Mouse (Mus musculus): ENCODE results near the gene Plekhs1. TPM values are rescaled to one million over a fixed set of nuclear protein-coding genes. Genes with fewer than 3 reads are reported as not detected.

The Plekhs1 gene
- polyA plus RNA-seq, 1 experiment from 2014 or later, result 0.29 TPM

DNA sequence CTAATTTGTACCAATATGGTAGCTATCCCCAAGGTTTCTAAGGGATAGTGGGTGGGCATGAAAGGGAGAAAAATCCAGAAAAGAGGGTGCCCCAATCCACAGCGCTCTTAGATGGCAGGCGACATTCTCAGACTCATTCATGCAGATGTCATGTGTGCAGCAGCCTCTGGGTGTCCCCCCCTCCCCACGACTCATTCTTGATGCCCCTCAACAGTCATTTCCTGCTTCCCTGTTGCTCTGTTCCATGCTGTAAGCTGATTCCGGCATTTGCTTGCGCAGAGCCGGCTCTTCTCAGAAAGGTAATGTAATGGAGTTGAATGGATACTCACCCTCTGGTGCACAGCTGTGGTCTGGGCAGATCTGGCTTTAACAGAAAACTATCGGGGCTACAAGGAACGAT is 31.1 kb upstream of the Plekhs1 start:
- H3K27ac ChIP-seq (ENCODE audit: low read depth, low read length), result no peak overlapping the region
- H3K4me1 ChIP-seq (ENCODE audit: control insufficient read depth, insufficient read depth, low read length), result no peaks in the 10 kb centered on the region
- 77% methylated on average over 8 of the region's 8 CpGs for WGBS
- no peak for ATAC-seq (ENCODE audit: low read depth)
- H3K4me3 ChIP-seq (ENCODE audit: low read depth, low read length), result no peak overlapping the region
- no peaks in the 10 kb centered on the region for H3K27me3 ChIP-seq (ENCODE audit: control insufficient read depth, insufficient read depth, low read length)
- no peak overlapping the region for H3K9ac ChIP-seq (replicated peaks; ENCODE audit: low read depth, low read length)
- no peak overlapping the region for H3K4me2 ChIP-seq (ENCODE audit: low read depth, low read length)
- no peaks in the 10 kb centered on the region for H3K36me3 ChIP-seq (ENCODE audit: control insufficient read depth, insufficient read depth, low read length)
- H3K9me3 ChIP-seq (ENCODE audit: control insufficient read depth, low read length), result no peaks in the 10 kb centered on the region

DNA sequence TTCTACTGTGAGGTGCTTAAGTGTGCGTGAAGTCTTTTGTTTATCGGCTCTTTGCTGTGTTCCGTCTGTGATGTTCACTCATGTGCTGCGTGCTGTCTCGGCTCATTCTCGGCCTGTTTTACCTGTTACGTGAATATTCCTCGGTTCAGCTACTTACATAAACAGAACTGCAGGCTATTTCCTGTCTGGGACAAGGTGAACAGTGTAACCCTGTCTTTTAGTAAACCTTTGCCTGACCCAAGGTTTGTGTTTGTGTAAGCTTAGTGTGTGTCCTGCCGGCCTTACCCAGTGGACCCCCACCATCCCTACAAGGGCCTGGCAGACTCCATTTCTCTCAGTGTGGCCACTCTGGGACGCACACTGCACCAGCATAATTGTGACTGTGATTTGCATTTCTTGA is 28.7 kb upstream of the Plekhs1 start:
- WGBS, result 79% methylated on average over 10 of the region's 10 CpGs
- H3K4me1 ChIP-seq (ENCODE audit: control insufficient read depth, insufficient read depth, low read length), result no peaks in the 10 kb centered on the region
- no peaks in the 10 kb centered on the region for H3K36me3 ChIP-seq (ENCODE audit: control insufficient read depth, insufficient read depth, low read length)
- no peaks in the 10 kb centered on the region for H3K9me3 ChIP-seq (ENCODE audit: control insufficient read depth, low read length)
- H3K27ac ChIP-seq (ENCODE audit: low read depth, low read length), result no peak overlapping the region
- no peak overlapping the region for H3K9ac ChIP-seq (replicated peaks; ENCODE audit: low read depth, low read length)
- ATAC-seq (ENCODE audit: low read depth), result no peak
- H3K4me2 ChIP-seq (ENCODE audit: low read depth, low read length), result no peak overlapping the region
- H3K27me3 ChIP-seq (ENCODE audit: control insufficient read depth, insufficient read depth, low read length), result no peaks in the 10 kb centered on the region
- H3K4me3 ChIP-seq (ENCODE audit: low read depth, low read length), result no peak overlapping the region

DNA sequence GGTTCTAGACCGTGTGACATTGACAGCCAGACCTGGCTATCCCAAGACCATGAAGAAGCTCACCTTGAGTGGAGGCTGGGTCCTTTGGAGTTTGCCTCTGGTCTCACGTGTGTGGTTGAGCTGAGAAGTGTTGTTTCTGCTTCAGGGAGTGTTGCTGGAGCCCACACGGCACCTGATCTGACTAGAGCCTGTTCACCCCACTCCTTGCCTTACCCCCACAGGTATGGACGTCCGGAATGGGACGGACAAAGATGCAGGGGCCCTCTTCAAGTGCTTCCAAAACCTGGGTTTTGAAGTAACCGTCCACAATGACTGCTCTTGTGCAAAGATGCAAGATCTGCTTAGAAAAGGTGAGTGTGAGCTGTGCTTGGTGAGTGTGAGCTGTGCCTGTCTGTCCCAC is 27.9 kb upstream of the Plekhs1 start:
- H3K36me3 ChIP-seq (ENCODE audit: control insufficient read depth, insufficient read depth, low read length), result no peaks in the 10 kb centered on the region
- H3K4me3 ChIP-seq (ENCODE audit: low read depth, low read length), result no peak overlapping the region
- no peak overlapping the region for H3K27ac ChIP-seq (ENCODE audit: low read depth, low read length)
- no peaks in the 10 kb centered on the region for H3K27me3 ChIP-seq (ENCODE audit: control insufficient read depth, insufficient read depth, low read length)
- H3K9ac ChIP-seq (replicated peaks; ENCODE audit: low read depth, low read length), result no peak overlapping the region
- H3K4me1 ChIP-seq (ENCODE audit: control insufficient read depth, insufficient read depth, low read length), result no peaks in the 10 kb centered on the region
- H3K9me3 ChIP-seq (ENCODE audit: control insufficient read depth, low read length), result no peaks in the 10 kb centered on the region
- 95% methylated on average over 7 of the region's 7 CpGs for WGBS
- H3K4me2 ChIP-seq (ENCODE audit: low read depth, low read length), result no peak overlapping the region
- ATAC-seq (ENCODE audit: low read depth), result no peak

DNA sequence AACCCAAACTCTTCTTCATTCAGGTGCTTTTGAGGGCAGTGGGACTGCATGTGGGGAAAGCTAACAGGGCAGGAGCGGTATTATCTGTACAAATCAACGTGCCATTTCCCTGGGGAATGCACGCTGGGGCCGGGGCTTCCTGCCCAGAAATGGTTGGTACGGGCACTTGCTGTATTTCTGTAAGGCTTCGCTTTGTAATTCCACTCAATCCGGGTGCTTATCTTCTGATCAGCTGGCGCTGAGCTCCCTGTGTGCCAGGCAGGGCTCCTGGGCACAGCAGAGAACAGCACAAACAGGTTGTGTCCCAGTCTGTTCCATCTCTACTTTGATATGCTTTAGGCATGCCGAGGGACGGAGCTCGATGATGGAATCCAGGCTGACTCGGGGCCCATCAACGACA is 25.1 kb upstream of the Plekhs1 start:
- H3K9ac ChIP-seq (replicated peaks; ENCODE audit: low read depth, low read length), result no peak overlapping the region
- no peak overlapping the region for H3K4me2 ChIP-seq (ENCODE audit: low read depth, low read length)
- H3K27me3 ChIP-seq (ENCODE audit: control insufficient read depth, insufficient read depth, low read length), result no peaks in the 10 kb centered on the region
- ATAC-seq (ENCODE audit: low read depth), result no peak
- no peaks in the 10 kb centered on the region for H3K4me1 ChIP-seq (ENCODE audit: control insufficient read depth, insufficient read depth, low read length)
- no peak overlapping the region for H3K27ac ChIP-seq (ENCODE audit: low read depth, low read length)
- H3K36me3 ChIP-seq (ENCODE audit: control insufficient read depth, insufficient read depth, low read length), result no peaks in the 10 kb centered on the region
- no peak overlapping the region for H3K4me3 ChIP-seq (ENCODE audit: low read depth, low read length)
- no peaks in the 10 kb centered on the region for H3K9me3 ChIP-seq (ENCODE audit: control insufficient read depth, low read length)
- 91% methylated on average over 13 of the region's 13 CpGs for WGBS

DNA sequence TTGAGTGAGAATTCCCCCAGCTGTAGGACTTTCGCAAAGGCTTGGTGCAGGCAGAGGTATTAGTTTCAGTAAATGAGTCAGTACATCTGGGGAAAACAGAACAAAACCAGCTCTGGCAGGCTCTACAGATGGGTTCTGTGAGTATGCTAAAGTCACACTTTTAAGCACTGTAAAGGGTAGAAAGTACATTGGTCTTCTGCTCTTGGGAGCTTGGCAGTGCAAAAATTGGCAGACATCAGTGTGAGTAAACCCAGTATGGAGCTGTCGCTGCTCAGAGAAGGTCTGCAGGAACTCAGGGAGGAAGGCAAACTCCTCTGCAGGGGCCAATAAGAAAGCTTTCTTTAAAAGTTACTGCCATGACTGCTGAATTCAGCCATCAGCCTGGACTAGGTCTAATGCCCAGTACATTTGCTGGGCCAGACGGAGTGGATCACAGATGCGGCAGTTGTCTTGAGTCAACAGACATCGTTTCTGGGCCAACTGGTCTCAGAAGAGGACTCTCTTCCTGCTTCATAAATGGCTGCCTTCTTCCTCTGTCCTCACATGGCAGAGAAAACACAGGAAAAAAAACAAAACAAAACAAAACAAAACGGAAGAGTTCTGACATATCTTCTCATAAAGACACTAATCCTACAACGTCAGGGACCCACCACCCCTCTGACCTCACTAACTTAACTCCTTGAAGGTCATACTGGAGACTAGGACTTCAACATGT is 22.9 kb upstream of the Plekhs1 start:
- H3K9me3 ChIP-seq (ENCODE audit: control insufficient read depth, low read length), result no peaks in the 10 kb centered on the region
- H3K27ac ChIP-seq (ENCODE audit: low read depth, low read length), result no peak overlapping the region
- no peak overlapping the region for H3K4me3 ChIP-seq (ENCODE audit: low read depth, low read length)
- H3K4me2 ChIP-seq (ENCODE audit: low read depth, low read length), result no peak overlapping the region
- no peaks in the 10 kb centered on the region for H3K36me3 ChIP-seq (ENCODE audit: control insufficient read depth, insufficient read depth, low read length)
- ATAC-seq (ENCODE audit: low read depth), result no peak
- 88% methylated on average over 7 of the region's 7 CpGs for WGBS
- H3K9ac ChIP-seq (replicated peaks; ENCODE audit: low read depth, low read length), result no peak overlapping the region
- H3K4me1 ChIP-seq (ENCODE audit: control insufficient read depth, insufficient read depth, low read length), result no peaks in the 10 kb centered on the region
- no peaks in the 10 kb centered on the region for H3K27me3 ChIP-seq (ENCODE audit: control insufficient read depth, insufficient read depth, low read length)

DNA sequence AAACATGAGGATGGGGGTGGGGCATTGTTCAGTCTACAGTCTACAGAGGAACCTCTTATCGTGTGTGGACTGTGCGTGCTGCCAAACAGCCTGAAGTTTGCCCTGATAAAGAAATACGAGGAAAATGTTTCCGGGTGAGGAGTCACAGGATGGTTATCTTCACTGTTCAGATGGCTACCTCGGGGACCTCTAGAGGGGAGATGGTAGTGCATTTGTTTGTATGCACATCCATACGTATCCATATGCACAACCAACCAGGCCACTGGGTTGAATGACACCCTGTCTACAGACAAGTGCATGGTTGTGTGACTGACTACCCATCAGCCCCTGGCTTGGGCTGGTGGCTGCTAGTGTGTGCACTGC is 22.4 kb upstream of the Plekhs1 start:
- Histone ChIP-seq H3K36me3 (ENCODE audit: control insufficient read depth, insufficient read depth, low read length) (no peaks in the 10 kb centered on the region), H3K4me2 (ENCODE audit: low read depth, low read length) (no peak overlapping the region), H3K4me3 (ENCODE audit: low read depth, low read length) (no peak overlapping the region), H3K27me3 (ENCODE audit: control insufficient read depth, insufficient read depth, low read length) (no peaks in the 10 kb centered on the region), H3K9ac (replicated peaks; ENCODE audit: low read depth, low read length) (no peak overlapping the region), H3K27ac (ENCODE audit: low read depth, low read length) (no peak overlapping the region), H3K9me3 (ENCODE audit: control insufficient read depth, low read length) (no peaks in the 10 kb centered on the region), H3K4me1 (ENCODE audit: control insufficient read depth, insufficient read depth, low read length) (no peaks in the 10 kb centered on the region)
- ATAC-seq (ENCODE audit: low read depth), result no peak
- WGBS, result 91% methylated on average over 6 of the region's 6 CpGs

DNA sequence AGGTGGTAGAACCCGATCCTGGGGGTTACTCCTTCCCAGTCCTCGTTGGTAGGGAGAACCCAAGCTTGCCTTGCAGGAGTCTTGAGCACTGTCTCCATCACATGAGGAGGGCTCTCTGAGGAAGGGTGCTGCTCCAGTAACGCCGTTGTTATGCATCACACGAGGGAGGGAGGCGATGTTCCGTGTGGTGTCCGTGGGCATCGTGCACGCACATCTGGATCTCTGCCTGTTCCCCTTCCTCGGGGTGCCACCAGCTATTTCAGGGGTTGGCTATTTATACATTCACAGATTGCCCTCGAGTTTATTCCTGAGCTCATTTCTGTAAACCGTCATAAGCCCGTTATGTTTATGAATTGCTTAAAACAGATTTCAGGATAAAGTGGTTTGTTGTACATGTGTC is 18.0 kb upstream of the Plekhs1 start:
- Histone ChIP-seq H3K27me3 (ENCODE audit: control insufficient read depth, insufficient read depth, low read length) (no peaks in the 10 kb centered on the region), H3K4me1 (ENCODE audit: control insufficient read depth, insufficient read depth, low read length) (no peaks in the 10 kb centered on the region), H3K4me2 (ENCODE audit: low read depth, low read length) (no peak overlapping the region), H3K27ac (ENCODE audit: low read depth, low read length) (no peak overlapping the region), H3K36me3 (ENCODE audit: control insufficient read depth, insufficient read depth, low read length) (no peaks in the 10 kb centered on the region), H3K9me3 (ENCODE audit: control insufficient read depth, low read length) (no peaks in the 10 kb centered on the region), H3K9ac (replicated peaks; ENCODE audit: low read depth, low read length) (no peak overlapping the region), H3K4me3 (ENCODE audit: low read depth, low read length) (no peak overlapping the region)
- no peak for ATAC-seq (ENCODE audit: low read depth)
- 85% methylated on average over 14 of the region's 14 CpGs for WGBS

DNA sequence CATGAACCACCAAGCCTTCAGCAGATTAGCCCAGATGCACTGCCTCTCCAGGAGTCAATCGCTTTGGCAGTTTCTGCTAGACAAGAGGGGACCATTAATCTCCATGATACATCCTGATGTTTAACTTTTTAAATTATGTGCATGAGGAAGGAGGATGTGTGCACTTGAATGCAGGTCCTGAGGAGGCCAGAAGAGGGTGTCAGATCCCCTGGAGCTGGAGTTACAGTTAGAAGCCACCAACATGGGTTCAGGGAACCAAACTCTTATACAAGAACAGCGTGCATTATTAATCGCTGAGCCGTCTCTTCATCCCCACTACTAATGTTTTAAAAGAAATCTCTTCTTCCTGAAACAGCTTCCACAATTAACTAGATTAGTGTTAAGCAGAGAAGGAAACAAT is 12.7 kb upstream of the Plekhs1 start:
- no peak overlapping the region for H3K9ac ChIP-seq (replicated peaks; ENCODE audit: low read depth, low read length)
- no peaks in the 10 kb centered on the region for H3K4me1 ChIP-seq (ENCODE audit: control insufficient read depth, insufficient read depth, low read length)
- no peak for ATAC-seq (ENCODE audit: low read depth)
- no peaks in the 10 kb centered on the region for H3K27me3 ChIP-seq (ENCODE audit: control insufficient read depth, insufficient read depth, low read length)
- no peaks in the 10 kb centered on the region for H3K9me3 ChIP-seq (ENCODE audit: control insufficient read depth, low read length)
- no peak overlapping the region for H3K4me3 ChIP-seq (ENCODE audit: low read depth, low read length)
- H3K36me3 ChIP-seq (ENCODE audit: control insufficient read depth, insufficient read depth, low read length), result no peaks in the 10 kb centered on the region
- H3K27ac ChIP-seq (ENCODE audit: low read depth, low read length), result no peak overlapping the region
- 99% methylated on average over 4 of the region's 4 CpGs for WGBS
- H3K4me2 ChIP-seq (ENCODE audit: low read depth, low read length), result no peak overlapping the region

DNA sequence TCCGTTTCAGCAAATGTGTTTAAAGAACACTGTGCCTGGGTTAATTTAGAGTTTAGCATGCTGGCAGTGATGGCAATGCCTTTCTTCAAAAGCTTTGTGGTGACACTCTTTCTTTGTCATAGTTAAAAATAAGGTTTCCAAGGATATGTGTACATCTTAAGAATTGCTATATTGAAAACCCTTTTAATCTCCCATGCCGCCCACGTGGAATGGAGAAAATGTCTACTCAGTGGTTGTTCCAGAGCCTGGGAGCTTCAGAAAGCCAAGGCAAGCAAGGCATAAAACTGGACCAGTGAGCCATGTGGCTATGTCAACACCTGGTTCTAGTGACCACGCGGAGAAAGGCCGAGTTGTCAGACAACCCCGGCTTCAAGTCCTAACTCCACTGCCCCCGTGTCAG is 11.9 kb upstream of the Plekhs1 start:
- Histone ChIP-seq H3K9ac (replicated peaks; ENCODE audit: low read depth, low read length) (no peak overlapping the region), H3K4me2 (ENCODE audit: low read depth, low read length) (no peak overlapping the region), H3K4me3 (ENCODE audit: low read depth, low read length) (no peak overlapping the region), H3K9me3 (ENCODE audit: control insufficient read depth, low read length) (no peaks in the 10 kb centered on the region), H3K4me1 (ENCODE audit: control insufficient read depth, insufficient read depth, low read length) (no peaks in the 10 kb centered on the region), H3K27me3 (ENCODE audit: control insufficient read depth, insufficient read depth, low read length) (no peaks in the 10 kb centered on the region), H3K36me3 (ENCODE audit: control insufficient read depth, insufficient read depth, low read length) (no peaks in the 10 kb centered on the region), H3K27ac (ENCODE audit: low read depth, low read length) (no peak overlapping the region)
- no peak for ATAC-seq (ENCODE audit: low read depth)
- WGBS, result 85% methylated on average over 8 of the region's 8 CpGs
